Mouse (Mus musculus) hindbrain, embryonic 14.5 days (tissue): ENCODE measurements around the gene Olfr464. TPM values are rescaled to one million over a fixed set of nuclear protein-coding genes. Genes with fewer than 3 reads are reported as not detected.

Experiments used
- ATAC-seq: fragments of 200-750 bp; cut with Nextera tagmentation; 2 replicates; pipeline ENCODE4 v1.8.0; 2017; ENCODE audit warnings: moderate number of reproducible peaks, mild to moderate bottlenecking, moderate TSS enrichment, moderate library complexity; ENCODE audit not compliant: low FRiP score
- DNase-seq: peaks from one replicate; pipeline ENCODE4 v3.0.0-alpha.2; 2015; ENCODE audit warnings: low spot score
- H3K27ac ChIP-seq: fragments of 300-500 bp; sonication (generic); 2 replicates; pipeline ENCODE4 v1.5.1; 2014; ENCODE audit warnings: mild to moderate bottlenecking, moderate library complexity
- H3K27me3 ChIP-seq: fragments of 300-500 bp; sonication (generic); 2 replicates; pipeline ENCODE4 v1.6.1; 2014; ENCODE audit warnings: mild to moderate bottlenecking, low read length, mixed read lengths; ENCODE audit not compliant: control insufficient read depth, insufficient read depth
- H3K36me3 ChIP-seq: fragments of 300-500 bp; sonication (generic); replicated peaks from 2 replicates; pipeline ENCODE4 v1.6.1; 2014; ENCODE audit not compliant: control insufficient read depth, insufficient read depth
- H3K4me1 ChIP-seq: fragments of 300-500 bp; sonication (generic); replicated peaks from 2 replicates; pipeline ENCODE4 v1.6.1; 2014; ENCODE audit warnings: antibody characterized with exemption, low read length, mixed read lengths; ENCODE audit not compliant: control insufficient read depth, insufficient read depth
- H3K4me2 ChIP-seq: fragments of 300-500 bp; sonication (generic); replicated peaks from 2 replicates; pipeline ENCODE4 v1.6.1; 2014; ENCODE audit warnings: mild to moderate bottlenecking, moderate library complexity
- H3K4me3 ChIP-seq: fragments of 300-500 bp; sonication (generic); replicated peaks from 2 replicates; pipeline ENCODE4 v1.5.1; 2014; ENCODE audit warnings: mild to moderate bottlenecking, low read length
- H3K9ac ChIP-seq: fragments of 300-500 bp; sonication (generic); 2 replicates; pipeline ENCODE4 v1.6.1; 2014
- H3K9me3 ChIP-seq: fragments of 300-500 bp; sonication (generic); 2 replicates; pipeline ENCODE4 v1.6.1; 2016; ENCODE audit warnings: low read length; ENCODE audit not compliant: control insufficient read depth
- WGBS: fragments of 180-500 bp; shearing (Covaris S2); extraction: QIAGEN DNeasy Blood & Tissue Kit; methylation state at CpG from one replicate; pipeline ENCODE4 v1.1.7; 2014; 5-methylcytosine and 5-hydroxymethylcytosine counted together
- polyA plus RNA-seq: library from polyadenylated mRNA; unstranded; fragments of >200 nt; fragmentation: Nextera tagmentation; extraction: Ambion mirVana; gene quantifications from 2 replicates; pipeline ENCODE4 v1.2.1, GENCODE M21; 2014

Olfr464 gene
- polyA plus RNA-seq, 1 experiment from 2014 or later: not detected

DNA sequence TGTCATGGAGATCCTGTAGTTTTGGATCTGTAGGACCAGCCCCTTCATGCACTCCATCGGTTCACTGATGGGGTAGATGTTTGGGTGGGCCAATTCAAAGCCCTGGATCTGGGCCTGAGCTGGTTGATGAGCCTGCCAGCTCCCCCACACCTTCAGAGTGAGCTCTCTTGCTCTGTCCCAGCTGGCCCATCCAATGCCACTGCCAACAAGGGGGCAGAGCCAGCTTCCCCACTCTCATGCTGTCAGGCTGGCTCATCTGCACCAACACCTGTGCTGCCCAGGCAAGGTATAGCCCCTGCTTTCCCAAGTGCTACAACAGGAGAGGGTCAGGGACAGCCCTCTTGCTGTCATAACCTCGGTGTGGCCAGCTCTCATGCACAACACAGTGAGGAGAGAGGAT, 13.0 kb upstream of the Olfr464 start:
- no peak for ATAC-seq
- no peak overlapping the region for H3K27ac ChIP-seq
- WGBS: 83% methylated on average over 2 of the region's 2 CpGs
- no peaks in the 10 kb centered on the region for H3K4me1 ChIP-seq
- H3K4me3 ChIP-seq: no peak overlapping the region
- no peaks in the 10 kb centered on the region for H3K36me3 ChIP-seq
- no peaks in the 10 kb centered on the region for H3K27me3 ChIP-seq
- DNase-seq: no peak
- H3K9ac ChIP-seq: no peak overlapping the region
- no peaks in the 10 kb centered on the region for H3K9me3 ChIP-seq
- no peak overlapping the region for H3K4me2 ChIP-seq

DNA sequence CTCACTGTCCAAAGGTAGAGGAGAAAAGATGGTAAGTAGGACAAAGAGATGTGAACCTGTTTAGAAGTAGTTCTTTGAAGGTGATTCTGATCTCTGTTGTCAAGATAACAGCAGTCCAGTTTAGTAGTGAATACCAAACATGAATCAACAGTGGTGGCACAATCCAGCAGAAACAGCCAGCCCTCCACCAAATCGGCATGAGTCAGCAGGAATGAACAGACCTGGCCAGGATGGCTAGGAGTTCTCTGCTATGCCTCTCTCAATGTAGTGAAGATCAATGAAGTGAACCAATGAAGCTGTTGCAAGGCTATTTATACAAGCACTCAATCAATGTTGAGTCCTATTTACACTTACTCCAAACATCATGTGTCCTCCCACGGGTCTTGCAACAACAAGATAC, 9.6 kb upstream of the Olfr464 start:
- ATAC-seq (no peak), DNase-seq (no peak)
- H3K4me2 ChIP-seq: no peak overlapping the region
- H3K27me3 ChIP-seq: no peaks in the 10 kb centered on the region
- H3K36me3 ChIP-seq: no peaks in the 10 kb centered on the region
- no peak overlapping the region for H3K4me3 ChIP-seq
- H3K27ac ChIP-seq: no peak overlapping the region
- WGBS: 92% methylated on average over 2 of the region's 2 CpGs
- H3K9me3 ChIP-seq: no peaks in the 10 kb centered on the region
- no peak overlapping the region for H3K9ac ChIP-seq
- no peaks in the 10 kb centered on the region for H3K4me1 ChIP-seq

- no peaks in the 10 kb centered on the region for H3K36me3 ChIP-seq
- peaks cover 6% of the 10 kb centered on the region; the same call in 1 of the 2 replicates for H3K9me3 ChIP-seq
- WGBS: 74% methylated on average over 2 of the region's 2 CpGs
- ATAC-seq (no peak), DNase-seq (no peak)
- no peak overlapping the region for H3K4me3 ChIP-seq
- H3K27me3 ChIP-seq: no peaks in the 10 kb centered on the region
- no peak overlapping the region for H3K27ac ChIP-seq
- no peak overlapping the region for H3K9ac ChIP-seq
- no peak overlapping the region for H3K4me2 ChIP-seq
- H3K4me1 ChIP-seq: no peaks in the 10 kb centered on the region
Measured at GRCm38 (mm10) chr11:87920301-87920700, 466 bp downstream of the Olfr464 start.

GRCm38 (mm10) chr11:87916005-87916404, 4.8 kb downstream of the Olfr464 start:
- Histone ChIP-seq H3K9me3 (no peaks in the 10 kb centered on the region), H3K27ac (no peak overlapping the region), H3K27me3 (no peaks in the 10 kb centered on the region), H3K36me3 (no peaks in the 10 kb centered on the region), H3K4me3 (no peak overlapping the region), H3K9ac (no peak overlapping the region), H3K4me2 (no peak overlapping the region), H3K4me1 (no peaks in the 10 kb centered on the region)
- no peak for DNase-seq
- 84% methylated on average over 1 of the region's 1 CpGs for WGBS
- ATAC-seq: no peak

DNA sequence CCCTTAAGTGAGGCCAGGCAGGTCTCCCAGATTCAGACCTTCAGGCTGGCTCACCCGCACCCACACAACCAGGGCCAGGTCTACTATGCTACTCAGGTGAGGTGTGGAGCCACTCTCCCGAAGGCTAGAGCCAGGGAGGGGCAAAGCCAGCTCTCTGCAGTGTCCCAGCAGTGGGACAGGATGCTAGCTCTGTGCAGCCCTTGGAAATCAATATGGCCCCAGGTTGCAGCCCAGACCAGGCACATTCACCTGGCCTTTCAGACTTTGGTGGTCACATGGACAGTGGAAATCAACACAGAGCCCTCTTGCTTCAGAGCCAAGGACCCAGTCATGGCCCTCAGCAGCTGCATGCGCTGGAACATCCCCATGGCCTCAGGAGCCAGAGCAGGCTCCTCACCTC, 16.4 kb downstream of the Olfr464 start:
- ATAC-seq (no peak), DNase-seq (no peak)
- WGBS: 84% methylated on average over 3 of the region's 3 CpGs
- no peak overlapping the region for H3K9ac ChIP-seq
- no peak overlapping the region for H3K27ac ChIP-seq
- no peaks in the 10 kb centered on the region for H3K9me3 ChIP-seq
- H3K4me1 ChIP-seq: no peaks in the 10 kb centered on the region
- H3K36me3 ChIP-seq: no peaks in the 10 kb centered on the region
- H3K4me2 ChIP-seq: no peak overlapping the region
- H3K27me3 ChIP-seq: no peaks in the 10 kb centered on the region
- no peak overlapping the region for H3K4me3 ChIP-seq

- ATAC-seq: no peak
Measured at GRCm38 (mm10) chr11:87897287-87897686, 23.5 kb downstream of the Olfr464 start, which contains the start of gene Olfr463. Gene Olfr463 (minus strand): TSS chr11:87897387.

GRCm38 (mm10) chr11:87892168-87892567, 28.6 kb downstream of the Olfr464 start, which contains the start of gene Olfr462:
Gene Olfr462 (minus strand): TSS chr11:87892268.
- H3K4me3 ChIP-seq: no peak within 1 kb of the TSS
- H3K36me3 ChIP-seq: no peaks in the 10 kb centered on the region
- no peaks in the 10 kb centered on the region for H3K27me3 ChIP-seq
- 91% methylated on average over 6 of the region's 6 CpGs for WGBS
- H3K4me1 ChIP-seq: no peaks in the 10 kb centered on the region
- H3K9me3 ChIP-seq: no peaks in the 10 kb centered on the region
- H3K4me2 ChIP-seq: no peak within 1 kb of the TSS
- no peak for ATAC-seq
- H3K9ac ChIP-seq: no peak within 1 kb of the TSS
- DNase-seq: no peak
- H3K27ac ChIP-seq: no peak within 1 kb of the TSS

More at GRCm38 (mm10) chr11:87897287-87897686, 23.5 kb downstream of the Olfr464 start, which contains the start of gene Olfr463:
- Histone ChIP-seq H3K4me2 (no peak within 1 kb of the TSS), H3K9me3 (no peaks in the 10 kb centered on the region), H3K4me1 (no peaks in the 10 kb centered on the region), H3K27ac (no peak within 1 kb of the TSS), H3K36me3 (no peaks in the 10 kb centered on the region), H3K4me3 (no peak within 1 kb of the TSS), H3K9ac (no peak within 1 kb of the TSS), H3K27me3 (no peaks in the 10 kb centered on the region)
- DNase-seq: no peak

GRCm38 (mm10) chr11:87884856-87885255, 35.9 kb downstream of the Olfr464 start:
- ATAC-seq (no peak), DNase-seq (no peak)
- Histone ChIP-seq H3K27me3 (no peaks in the 10 kb centered on the region), H3K9me3 (no peaks in the 10 kb centered on the region), H3K4me2 (no peak overlapping the region), H3K36me3 (no peaks in the 10 kb centered on the region), H3K9ac (no peak overlapping the region), H3K4me1 (no peaks in the 10 kb centered on the region), H3K27ac (no peak overlapping the region), H3K4me3 (no peak overlapping the region)
- 80% methylated on average over 5 of the region's 5 CpGs for WGBS

GRCm38 (mm10) chr11:87883493-87883892, 37.3 kb downstream of the Olfr464 start:
- Histone ChIP-seq H3K27ac (no peak overlapping the region), H3K27me3 (no peaks in the 10 kb centered on the region), H3K9ac (no peak overlapping the region), H3K4me2 (no peak overlapping the region), H3K36me3 (no peaks in the 10 kb centered on the region), H3K9me3 (no peaks in the 10 kb centered on the region), H3K4me1 (no peaks in the 10 kb centered on the region), H3K4me3 (no peak overlapping the region)
- ATAC-seq (no peak), DNase-seq (peak; percentile 42)
- 46% methylated on average over 5 of the region's 5 CpGs for WGBS

DNA sequence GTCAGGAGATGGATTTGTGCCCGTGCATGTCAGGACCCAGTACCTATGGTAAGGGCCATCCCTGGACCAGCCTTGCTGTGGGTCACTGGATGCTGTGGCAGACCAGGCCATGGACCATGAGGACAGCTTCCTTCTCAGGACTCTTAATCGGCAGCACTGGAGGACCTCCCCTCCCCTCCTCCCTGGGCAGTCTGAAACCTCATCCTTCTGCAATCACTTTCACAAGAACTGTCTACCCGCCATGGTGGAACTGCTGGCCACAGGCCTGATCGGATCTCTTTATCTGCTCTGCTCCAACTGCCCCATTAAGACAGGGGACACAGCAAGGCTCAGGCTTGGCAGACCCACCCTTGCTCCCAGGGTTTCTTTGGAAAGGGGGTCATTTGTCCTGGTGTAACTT, 39.1 kb downstream of the Olfr464 start:
- Histone ChIP-seq H3K4me2 (no peak overlapping the region), H3K36me3 (no peaks in the 10 kb centered on the region), H3K4me1 (no peaks in the 10 kb centered on the region), H3K9me3 (no peaks in the 10 kb centered on the region), H3K4me3 (no peak overlapping the region), H3K9ac (no peak overlapping the region), H3K27me3 (no peaks in the 10 kb centered on the region), H3K27ac (no peak overlapping the region)
- 92% methylated on average over 4 of the region's 4 CpGs for WGBS
- no peak for ATAC-seq
- DNase-seq: no peak
